Mouse (Mus musculus): ENCODE results near the gene Slc27a4. TPM values are rescaled to one million over a fixed set of nuclear protein-coding genes. Genes with fewer than 3 reads are reported as not detected.
A peak's percentile ranks its signal among the peaks of the same experiment; 100 is the strongest.

Gene Slc27a4
- polyA plus RNA-seq, 1 experiment from 2014 or later = 10.9 TPM

GRCm38 (mm10) chr2:29826318-29826925, 24.0 kb downstream of the Slc27a4 start:
- no peaks in the 10 kb centered on the region for H3K27me3 ChIP-seq (replicated peaks)
- H3K4me3 ChIP-seq = peak overlapping the region; percentile 94
- no peak for ATAC-seq (ENCODE audit: insufficient number of reproducible peaks, low FRiP score)
- no peaks in the 10 kb centered on the region for H3K36me3 ChIP-seq
- WGBS = 16% methylated on average over 11 of the region's 11 CpGs
- H3K4me1 ChIP-seq (replicated peaks) = peaks cover 15% of the 10 kb centered on the region
- H3K9me3 ChIP-seq (replicated peaks) = no peaks in the 10 kb centered on the region
- H3K9ac ChIP-seq = peak overlapping the region; percentile 79
- peak overlapping the region; percentile 91 for H3K27ac ChIP-seq (ENCODE audit: poor library complexity, severe bottlenecking)
- peak overlapping the region; percentile 97 for H3K4me2 ChIP-seq

- Histone ChIP-seq H3K36me3 (peaks cover 3% of the 10 kb centered on the region; the same call in 1 of the 2 replicates), H3K4me2 (peak overlapping the region; percentile 97), H3K27me3 (replicated peaks) (no peaks in the 10 kb centered on the region), H3K27ac (ENCODE audit: poor library complexity, severe bottlenecking) (peak overlapping the region; percentile 91), H3K4me3 (peak overlapping the region; percentile 94), H3K9me3 (replicated peaks) (no peaks in the 10 kb centered on the region), H3K9ac (peak overlapping the region; percentile 92), H3K4me1 (replicated peaks) (peaks cover 15% of the 10 kb centered on the region)
- under 1% methylated on average over 48 of the region's 48 CpGs for WGBS
- peak; percentile 95 for ATAC-seq (ENCODE audit: insufficient number of reproducible peaks, low FRiP score)
Measured at GRCm38 (mm10) chr2:29826926-29827708, 24.7 kb downstream of the Slc27a4 start.

- peak overlapping the region; percentile 92 for H3K9ac ChIP-seq
Measured at GRCm38 (mm10) chr2:29827709-29828024, 25.2 kb downstream of the Slc27a4 start.

GRCm38 (mm10) chr2:29831106-29831505, 28.7 kb downstream of the Slc27a4 start:
- WGBS = 84% methylated on average over 4 of the region's 4 CpGs

More at GRCm38 (mm10) chr2:29827709-29828024, 25.2 kb downstream of the Slc27a4 start:
- ATAC-seq (ENCODE audit: insufficient number of reproducible peaks, low FRiP score) = 0 out of 2 replicates have a peak, but pooled peaks have one; percentile 1
- Histone ChIP-seq H3K9me3 (replicated peaks) (no peaks in the 10 kb centered on the region), H3K4me3 (peak overlapping the region; percentile 94), H3K27ac (ENCODE audit: poor library complexity, severe bottlenecking) (peak overlapping the region; percentile 51), H3K27me3 (replicated peaks) (no peaks in the 10 kb centered on the region), H3K4me1 (replicated peaks) (peaks cover 15% of the 10 kb centered on the region), H3K36me3 (peaks cover 6% of the 10 kb centered on the region), H3K4me2 (peak overlapping the region; percentile 97)
- 2% methylated on average over 12 of the region's 12 CpGs for WGBS

GRCm38 (mm10) chr2:29833796-29834195, 31.4 kb downstream of the Slc27a4 start:
- ATAC-seq (ENCODE audit: insufficient number of reproducible peaks, low FRiP score) = no peak
- no peak overlapping the region for H3K27ac ChIP-seq (ENCODE audit: poor library complexity, severe bottlenecking)
- H3K4me1 ChIP-seq (replicated peaks) = no peaks in the 10 kb centered on the region
- no peak overlapping the region for H3K4me2 ChIP-seq
- H3K9me3 ChIP-seq (replicated peaks) = no peaks in the 10 kb centered on the region
- WGBS = 92% methylated on average over 5 of the region's 5 CpGs
- no peaks in the 10 kb centered on the region for H3K27me3 ChIP-seq (replicated peaks)
- H3K36me3 ChIP-seq = peaks cover 48% of the 10 kb centered on the region
- no peak overlapping the region for H3K9ac ChIP-seq
- H3K4me3 ChIP-seq = no peak overlapping the region

More at GRCm38 (mm10) chr2:29831106-29831505, 28.7 kb downstream of the Slc27a4 start:
- H3K4me2 ChIP-seq = no peak overlapping the region
- no peaks in the 10 kb centered on the region for H3K9me3 ChIP-seq (replicated peaks)
- no peaks in the 10 kb centered on the region for H3K27me3 ChIP-seq (replicated peaks)
- no peak overlapping the region for H3K4me3 ChIP-seq
- no peak overlapping the region for H3K9ac ChIP-seq
- no peak overlapping the region for H3K27ac ChIP-seq (ENCODE audit: poor library complexity, severe bottlenecking)
- H3K36me3 ChIP-seq = peaks cover 36% of the 10 kb centered on the region
- H3K4me1 ChIP-seq (replicated peaks) = peaks cover 13% of the 10 kb centered on the region
- ATAC-seq (ENCODE audit: insufficient number of reproducible peaks, low FRiP score) = no peak

- no peak overlapping the region for H3K9ac ChIP-seq
- no peaks in the 10 kb centered on the region for H3K9me3 ChIP-seq (replicated peaks)
- 76% methylated on average over 2 of the region's 2 CpGs for WGBS
- H3K4me3 ChIP-seq = no peak overlapping the region
- H3K4me1 ChIP-seq (replicated peaks) = peaks cover under 1% of the 10 kb centered on the region; the same call in 1 of the 2 replicates
- no peak overlapping the region for H3K4me2 ChIP-seq
- peaks cover 57% of the 10 kb centered on the region for H3K36me3 ChIP-seq
- no peak overlapping the region for H3K27ac ChIP-seq (ENCODE audit: poor library complexity, severe bottlenecking)
- no peak for ATAC-seq (ENCODE audit: insufficient number of reproducible peaks, low FRiP score)
- no peaks in the 10 kb centered on the region for H3K27me3 ChIP-seq (replicated peaks)
Measured at GRCm38 (mm10) chr2:29835391-29835899, 33.0 kb downstream of the Slc27a4 start.

GRCm38 (mm10) chr2:29839460-29839859, 37.0 kb downstream of the Slc27a4 start:
- Histone ChIP-seq H3K4me3 (no peak overlapping the region), H3K27me3 (replicated peaks) (peaks cover 26% of the 10 kb centered on the region), H3K4me1 (replicated peaks) (peaks cover 4% of the 10 kb centered on the region; the same call in 1 of the 2 replicates), H3K4me2 (no peak overlapping the region), H3K27ac (ENCODE audit: poor library complexity, severe bottlenecking) (no peak overlapping the region), H3K36me3 (peaks cover 67% of the 10 kb centered on the region), H3K9ac (no peak overlapping the region), H3K9me3 (replicated peaks) (no peaks in the 10 kb centered on the region)
- WGBS = 41% methylated on average over 4 of the region's 4 CpGs
- no peak for ATAC-seq (ENCODE audit: insufficient number of reproducible peaks, low FRiP score)

- H3K4me1 ChIP-seq (replicated peaks) = peaks cover 18% of the 10 kb centered on the region
- WGBS = 66% methylated on average over 9 of the region's 9 CpGs
- H3K9ac ChIP-seq = no peak overlapping the region
- H3K4me3 ChIP-seq = no peak overlapping the region
- H3K4me2 ChIP-seq = no peak overlapping the region
- no peak; the same call in 1 of the 2 replicates for ATAC-seq (ENCODE audit: insufficient number of reproducible peaks, low FRiP score)
- H3K27me3 ChIP-seq (replicated peaks) = peaks cover 66% of the 10 kb centered on the region
- H3K9me3 ChIP-seq (replicated peaks) = no peaks in the 10 kb centered on the region
- peaks cover 42% of the 10 kb centered on the region for H3K36me3 ChIP-seq
- H3K27ac ChIP-seq (ENCODE audit: poor library complexity, severe bottlenecking) = no peak overlapping the region
Measured at GRCm38 (mm10) chr2:29843231-29844105, 41.0 kb downstream of the Slc27a4 start.

- ATAC-seq (ENCODE audit: insufficient number of reproducible peaks, low FRiP score) = no peak
- no peak overlapping the region for H3K9ac ChIP-seq
- H3K9me3 ChIP-seq (replicated peaks) = no peaks in the 10 kb centered on the region
- H3K4me1 ChIP-seq (replicated peaks) = peaks cover 18% of the 10 kb centered on the region
- 85% methylated on average over 2 of the region's 2 CpGs for WGBS
- H3K27ac ChIP-seq (ENCODE audit: poor library complexity, severe bottlenecking) = no peak overlapping the region
- H3K4me3 ChIP-seq = no peak overlapping the region
- H3K36me3 ChIP-seq = peaks cover 36% of the 10 kb centered on the region
- H3K4me2 ChIP-seq = no peak overlapping the region
- H3K27me3 ChIP-seq (replicated peaks) = peaks cover 73% of the 10 kb centered on the region
Measured at GRCm38 (mm10) chr2:29844115-29844514, 41.7 kb downstream of the Slc27a4 start.

- no peak for ATAC-seq (ENCODE audit: insufficient number of reproducible peaks, low FRiP score)
- H3K27ac ChIP-seq (ENCODE audit: poor library complexity, severe bottlenecking) = no peak overlapping the region
- H3K36me3 ChIP-seq = peaks cover 30% of the 10 kb centered on the region
- H3K9me3 ChIP-seq (replicated peaks) = no peaks in the 10 kb centered on the region
- peaks cover 18% of the 10 kb centered on the region for H3K4me1 ChIP-seq (replicated peaks)
- 29% methylated on average over 3 of the region's 3 CpGs for WGBS
- peaks cover 77% of the 10 kb centered on the region for H3K27me3 ChIP-seq (replicated peaks)
- H3K9ac ChIP-seq = no peak overlapping the region
- no peak overlapping the region for H3K4me2 ChIP-seq
- H3K4me3 ChIP-seq = no peak overlapping the region
Measured at GRCm38 (mm10) chr2:29844661-29845060, 42.2 kb downstream of the Slc27a4 start.
